Mouse (Mus musculus) G1E (cell line): ENCODE data around the gene Ednra. TPM values are rescaled to one million over a fixed set of nuclear protein-coding genes. Genes with fewer than 3 reads are reported as not detected.

ENCODE experiments used
- ATAC-seq: 2 replicates; pipeline ENCODE4 v1.8.0; 2016; ENCODE audit warnings: mild to moderate bottlenecking; ENCODE audit not compliant: insufficient number of reproducible peaks, poor library complexity, low FRiP score, severe bottlenecking; ENCODE audit errors: extremely low read depth
- DNase-seq: peaks from one replicate; pipeline ENCODE4 v3.0.0; 2012; ENCODE audit warnings: low spot score
- H3K27me3 ChIP-seq: 2 replicates; pipeline ENCODE4 v1.6.1; 2012; ENCODE audit warnings: mild to moderate bottlenecking, low read length, inconsistent platforms; ENCODE audit not compliant: insufficient read depth
- H3K36me3 ChIP-seq: replicated peaks from 2 replicates; pipeline ENCODE3; 2012; ENCODE audit warnings: mild to moderate bottlenecking, inconsistent platforms
- H3K4me1 ChIP-seq: 2 replicates; pipeline ENCODE4 v1.6.1; 2012; ENCODE audit warnings: low read depth, low read length, inconsistent platforms, mixed read lengths; ENCODE audit not compliant: insufficient read depth
- H3K4me3 ChIP-seq: 2 replicates; pipeline ENCODE4 v1.5.1; 2012; ENCODE audit warnings: low read depth, mild to moderate bottlenecking, inconsistent platforms, low read length, moderate library complexity, mixed read lengths
- H3K9me3 ChIP-seq: replicated peaks from 2 replicates; pipeline ENCODE4 v1.6.1; 2012; ENCODE audit warnings: inconsistent platforms
- CTCF ChIP-seq: IDR thresholded peaks from 2 replicates; pipeline ENCODE4 v1.5.1; 2012; ENCODE audit warnings: low read depth, low read length, inconsistent platforms, mixed read lengths
- GATA1 ChIP-seq: IDR thresholded peaks from 2 replicates; pipeline ENCODE4 v1.6.1; 2012; ENCODE audit warnings: borderline replicate concordance, low read length, inconsistent platforms, mixed read lengths
- GATA2 ChIP-seq: IDR thresholded peaks from 2 replicates; pipeline ENCODE4 v1.6.1; 2012; ENCODE audit warnings: low read depth, low read length, inconsistent platforms, borderline replicate concordance
- POLR2AphosphoS5 ChIP-seq: IDR thresholded peaks from 2 replicates; pipeline ENCODE4 v1.6.1; 2012; ENCODE audit warnings: low read depth, low read length, inconsistent platforms; ENCODE audit not compliant: insufficient replicate concordance
- TAL1 ChIP-seq: conservative IDR thresholded peaks from 2 replicates; pipeline ENCODE4 v1.6.1; 2012; ENCODE audit warnings: low read depth, low read length, inconsistent platforms, mixed read lengths
- polyA plus RNA-seq: library from polyadenylated mRNA; stranded (reverse); fragments of >175 nt; gene quantifications from 2 replicates; pipeline ENCODE4 v1.2.3, GENCODE M21; 2012
- total RNA-seq, 2 experiments: library from RNA; stranded (forward) in 1 of 2; stranded (reverse) in 1 of 2; fragments of 200-1000 nt in 1 of 2; fragments of >200 nt in 1 of 2; fragmentation: Nextera tagmentation in 1 of 2; gene quantifications; 2 replicates each; pipeline ENCODE4 v1.2.3; 2014 to 2017

Ednra gene
- total and polyA plus RNA-seq, 3 experiments, result 0.11 TPM; not detected in 2

DNA sequence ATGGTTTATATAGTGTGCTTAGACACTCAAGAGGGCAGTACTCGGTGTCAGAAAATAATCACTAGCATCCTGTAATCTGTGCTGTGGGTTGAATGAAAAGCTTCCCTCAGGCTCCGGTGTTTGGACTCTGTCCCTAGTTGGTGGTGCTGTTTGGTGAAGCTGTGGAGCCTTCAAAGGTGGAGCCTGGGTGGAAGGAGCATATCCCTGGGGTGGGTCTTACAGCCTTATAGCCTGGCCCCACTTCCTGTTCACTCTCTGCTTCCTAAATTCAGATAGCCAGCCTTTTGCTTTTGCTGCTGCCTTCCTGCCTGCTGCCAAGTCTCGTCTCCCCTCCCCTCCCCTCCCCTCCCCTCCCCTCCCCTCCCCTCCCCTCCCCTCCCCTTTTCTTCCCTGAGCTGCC, 18.1 kb upstream of the Ednra start:
- Histone ChIP-seq H3K36me3 (no peaks in the 10 kb centered on the region), H3K4me1 (peaks cover 11% of the 10 kb centered on the region), H3K4me3 (no peak overlapping the region), H3K27me3 (peaks cover 6% of the 10 kb centered on the region), H3K9me3 (no peaks in the 10 kb centered on the region)
- TF ChIP-seq POLR2AphosphoS5, result no peak
- TF ChIP-seq GATA1, result no peak
- TF ChIP-seq CTCF, result no peak
- TF ChIP-seq GATA2, result no peak
- no peak for DNase-seq
- no peak for ATAC-seq

DNA sequence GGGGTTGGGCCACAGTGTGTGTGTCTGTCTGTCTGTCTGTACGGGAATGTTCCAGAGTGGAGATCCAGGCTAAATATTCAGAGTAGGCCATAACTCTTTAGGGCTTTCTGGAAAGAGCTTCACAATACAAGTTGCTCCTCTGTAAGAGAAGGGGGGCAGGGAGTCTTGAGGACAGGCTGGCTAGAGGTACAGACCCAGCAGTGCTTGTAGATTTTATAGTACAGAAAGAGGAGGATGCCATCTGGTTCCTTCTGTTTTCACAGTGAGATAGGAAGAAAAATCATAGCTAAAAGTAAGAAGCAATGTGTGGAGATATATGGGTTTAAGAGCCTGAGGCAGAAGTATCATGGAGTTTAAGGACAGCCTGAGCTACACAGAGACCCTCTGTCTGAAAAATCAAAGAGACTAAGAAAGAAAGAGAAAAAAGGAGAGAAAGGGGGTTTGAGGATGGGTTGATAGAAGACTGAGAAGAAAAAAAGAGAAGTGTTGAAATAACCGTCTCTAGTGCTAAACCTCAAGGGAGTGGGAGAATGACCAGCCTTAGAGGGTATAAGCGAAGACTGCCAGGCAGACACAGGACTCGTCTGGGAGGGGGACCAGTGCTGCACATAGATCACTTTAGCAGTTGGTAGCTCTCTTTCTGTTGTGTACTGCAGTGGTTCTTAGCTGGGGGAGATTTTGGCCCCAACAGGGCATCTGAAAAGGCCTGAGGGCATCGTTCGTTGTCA, 16.9 kb upstream of the Ednra start:
- no peak for DNase-seq
- Histone ChIP-seq H3K27me3 (peaks cover 6% of the 10 kb centered on the region), H3K4me1 (peaks cover 11% of the 10 kb centered on the region), H3K4me3 (no peak overlapping the region), H3K36me3 (no peaks in the 10 kb centered on the region), H3K9me3 (no peaks in the 10 kb centered on the region)
- TF ChIP-seq POLR2AphosphoS5 (no peak), GATA1 (no peak), CTCF (no peak), TAL1 (no peak), GATA2 (no peak)
- no peak for ATAC-seq

DNA sequence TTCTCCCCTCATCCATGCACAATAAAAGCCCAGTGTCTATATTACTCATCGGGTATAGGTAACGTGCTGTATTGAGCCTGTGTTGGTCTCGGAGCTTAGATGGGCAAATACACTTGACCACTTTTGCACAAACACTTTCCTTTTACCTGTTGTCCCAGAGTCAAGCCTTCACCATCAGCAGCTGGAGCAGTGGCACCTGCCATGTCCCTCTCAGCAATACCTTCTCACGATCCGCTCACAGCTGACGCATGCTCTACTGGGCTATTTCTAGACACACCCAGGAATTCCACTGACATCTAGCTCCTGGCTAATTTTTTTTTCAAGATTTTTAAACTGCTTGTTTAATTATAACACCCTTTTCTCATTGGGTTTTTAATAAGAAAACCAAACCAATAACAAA, 14.2 kb upstream of the Ednra start:
- no peak for DNase-seq
- peaks cover 2% of the 10 kb centered on the region; the same call in 1 of the 2 replicates for H3K27me3 ChIP-seq
- TF ChIP-seq CTCF, result no peak
- no peak for TF ChIP-seq GATA2
- TF ChIP-seq POLR2AphosphoS5, result no peak
- TF ChIP-seq GATA1, result no peak
- TF ChIP-seq TAL1, result no peak
- H3K4me1 ChIP-seq, result peaks cover 3% of the 10 kb centered on the region; the same call in 1 of the 2 replicates
- no peaks in the 10 kb centered on the region for H3K36me3 ChIP-seq
- no peaks in the 10 kb centered on the region for H3K9me3 ChIP-seq
- H3K4me3 ChIP-seq, result no peak overlapping the region
- no peak for ATAC-seq

DNA sequence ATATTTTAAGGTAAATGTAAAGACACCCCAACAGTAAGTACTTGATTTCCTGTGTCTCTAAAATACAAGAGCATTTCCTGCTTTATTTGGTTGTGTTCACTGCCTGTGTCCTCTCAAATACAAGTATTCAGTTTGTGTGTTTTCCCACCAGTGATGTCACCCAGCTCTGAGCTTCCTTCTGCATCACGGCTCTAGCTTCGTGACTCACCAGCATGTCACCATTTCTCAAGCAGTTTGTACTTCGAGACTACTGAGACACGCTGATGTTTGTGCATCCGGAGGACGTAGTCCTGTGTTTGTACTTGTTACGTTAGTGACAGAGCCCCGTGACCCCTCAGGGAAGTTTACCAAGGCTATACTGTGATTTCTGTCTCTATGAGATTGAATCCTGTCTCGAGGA, 13.1 kb upstream of the Ednra start:
- H3K27me3 ChIP-seq, result peaks cover 2% of the 10 kb centered on the region; the same call in 1 of the 2 replicates
- no peak overlapping the region for H3K4me3 ChIP-seq
- DNase-seq (no peak), ATAC-seq (no peak)
- peaks cover 1% of the 10 kb centered on the region; the same call in 1 of the 2 replicates for H3K4me1 ChIP-seq
- H3K36me3 ChIP-seq, result no peaks in the 10 kb centered on the region
- H3K9me3 ChIP-seq, result no peaks in the 10 kb centered on the region
- TF ChIP-seq GATA2 (no peak), POLR2AphosphoS5 (no peak), TAL1 (no peak), CTCF (no peak), GATA1 (no peak)

DNA sequence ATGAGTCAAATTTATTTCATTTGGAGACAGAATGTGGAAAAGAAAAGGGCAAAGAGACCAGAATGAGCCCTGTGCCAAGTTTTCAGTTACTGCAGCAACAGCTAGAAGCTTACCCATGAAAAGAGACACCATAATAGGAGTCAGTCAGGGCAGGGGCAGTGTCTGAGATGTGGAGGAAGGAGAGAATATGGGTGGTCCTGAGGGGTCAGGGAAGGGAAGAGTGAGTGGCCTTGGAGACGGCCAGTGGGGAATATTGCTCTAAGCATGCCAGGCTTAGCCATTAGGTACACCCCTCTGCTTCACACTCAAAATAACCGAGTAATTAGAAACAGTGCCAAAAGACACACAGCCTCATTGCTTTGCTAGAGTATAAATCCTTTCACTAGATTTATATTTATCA, 9.5 kb upstream of the Ednra start:
- TF ChIP-seq POLR2AphosphoS5, result no peak
- Histone ChIP-seq H3K36me3 (no peaks in the 10 kb centered on the region), H3K4me1 (no peaks in the 10 kb centered on the region), H3K9me3 (no peaks in the 10 kb centered on the region), H3K4me3 (no peak overlapping the region), H3K27me3 (0 out of 2 replicates have a peak, but pooled peaks cover 2% of the 10 kb centered on the region)
- DNase-seq (no peak), ATAC-seq (no peak)

DNA sequence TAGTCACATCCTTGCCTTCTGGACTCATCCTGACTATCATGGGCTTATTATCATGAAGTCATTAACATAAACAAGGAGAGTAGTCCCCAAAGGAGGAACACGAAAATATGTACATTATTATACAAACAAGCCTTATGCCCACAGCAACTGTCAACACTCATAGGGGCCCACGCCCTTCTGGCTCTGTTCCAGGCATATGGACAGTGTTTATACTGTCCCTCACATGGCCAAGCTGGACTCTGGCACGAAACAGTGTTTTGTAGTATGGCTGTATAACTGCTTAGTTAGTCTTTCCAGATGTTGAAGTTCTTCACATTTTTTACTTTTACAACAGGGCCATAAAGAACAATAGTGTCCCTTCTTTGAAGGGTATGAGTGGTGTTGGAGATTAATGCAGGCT, 8.7 kb upstream of the Ednra start:
- Histone ChIP-seq H3K27me3 (no peaks in the 10 kb centered on the region), H3K9me3 (no peaks in the 10 kb centered on the region), H3K4me3 (no peak overlapping the region), H3K36me3 (no peaks in the 10 kb centered on the region), H3K4me1 (no peaks in the 10 kb centered on the region; the same call in 1 of the 2 replicates)
- no peak for ATAC-seq
- no peak for TF ChIP-seq POLR2AphosphoS5
- TF ChIP-seq CTCF, result no peak
- TF ChIP-seq GATA2, result no peak
- no peak for TF ChIP-seq TAL1
- no peak for TF ChIP-seq GATA1
- no peak for DNase-seq
